ENCODE assay signal across 22 mouse cellular contexts in genomic region chr9:58049861-58050260, GRCm38 (mm10). TPM values are rescaled to one million over a fixed set of nuclear protein-coding genes. Genes with fewer than 3 reads are reported as not detected.
A peak's percentile ranks its signal among the peaks of the same experiment; 100 is the strongest.
DNase-seq lines count a peak whose midpoint lies in the region; ATAC-seq lines count a peak whose summit lies in the region.
"Had no signal": no experiment of that assay in that cellular context is flagged by ENCODE, and none has a peak within 500 bp of the region (broad histone marks: within the 10 kb centered on the region; RNA-seq: fewer than 3 reads in every experiment).

No protein-coding gene starts in this region.

- peaks cover 76% of the 10 kb centered on the region for H3K4me1 ChIP-seq in hindbrain, embryonic 13.5 days (replicated peaks)
- H3K4me1 ChIP-seq in hindbrain, embryonic 11.5 days (replicated peaks; ENCODE audit: control insufficient read depth, insufficient read depth, low read length) = peaks cover 25% of the 10 kb centered on the region
- H3K4me1 ChIP-seq in forebrain, embryonic 10.5 days = peaks cover 92% of the 10 kb centered on the region
- H3K4me1 ChIP-seq in hindbrain, embryonic 14.5 days (replicated peaks; ENCODE audit: control insufficient read depth, insufficient read depth, low read length) = peaks cover 58% of the 10 kb centered on the region
- H3K4me1 ChIP-seq in midbrain, embryonic 16.5 days (ENCODE audit: control insufficient read depth, insufficient read depth, low read length) = peaks cover 42% of the 10 kb centered on the region

- H3K27ac ChIP-seq in hindbrain, embryonic 13.5 days = peak overlapping the region; percentile 87
- H3K27ac ChIP-seq in hindbrain, embryonic 11.5 days (ENCODE audit: low read depth, low read length) = no peak overlapping the region
- peak overlapping the region; percentile 85 for H3K27ac ChIP-seq in forebrain, embryonic 10.5 days
- H3K27ac ChIP-seq in hindbrain, embryonic 14.5 days = 0 out of 2 replicates have a peak overlapping the region, but pooled peaks have one; percentile 80
- H3K27ac ChIP-seq in midbrain, embryonic 16.5 days (ENCODE audit: low read length) = peak overlapping the region; percentile 79; the same call in 1 of the 2 replicates
- H3K27ac ChIP-seq: heart, embryonic 13.5 days; kidney, postnatal 0 days; left cerebral cortex, adult 2 months; limb, embryonic 12.5 days; liver, embryonic 14.5 days had no signal

- no peaks in the 10 kb centered on the region for H3K36me3 ChIP-seq in hindbrain, embryonic 13.5 days
- no peaks in the 10 kb centered on the region for H3K36me3 ChIP-seq in hindbrain, embryonic 11.5 days (ENCODE audit: control insufficient read depth, insufficient read depth, low read length)
- no peaks in the 10 kb centered on the region for H3K36me3 ChIP-seq in forebrain, embryonic 10.5 days (replicated peaks)
- H3K36me3 ChIP-seq in hindbrain, embryonic 14.5 days (replicated peaks; ENCODE audit: control insufficient read depth, insufficient read depth) = no peaks in the 10 kb centered on the region
- no peaks in the 10 kb centered on the region for H3K36me3 ChIP-seq in midbrain, embryonic 16.5 days (ENCODE audit: control insufficient read depth, insufficient read depth, low read length)
- H3K36me3 ChIP-seq: heart, embryonic 13.5 days; limb, embryonic 12.5 days had no signal

- ATAC-seq in hindbrain, embryonic 13.5 days (ENCODE audit: low FRiP score) = no peak
- no peak for ATAC-seq in hindbrain, embryonic 11.5 days (ENCODE audit: low FRiP score)
- ATAC-seq in hindbrain, embryonic 14.5 days (ENCODE audit: low FRiP score) = no peak
- no peak for ATAC-seq in midbrain, embryonic 16.5 days

- no peak overlapping the region for H3K9ac ChIP-seq in hindbrain, embryonic 13.5 days
- no peak overlapping the region for H3K9ac ChIP-seq in hindbrain, embryonic 11.5 days (ENCODE audit: low read depth, low read length)
- no peak overlapping the region for H3K9ac ChIP-seq in hindbrain, embryonic 14.5 days
- H3K9ac ChIP-seq in midbrain, embryonic 16.5 days (ENCODE audit: low read depth, low read length) = no peak overlapping the region
- H3K9ac ChIP-seq: heart, embryonic 13.5 days; limb, embryonic 12.5 days; liver, embryonic 14.5 days had no signal

- 74% methylated on average over 7 of the region's 7 CpGs for WGBS in hindbrain, embryonic 13.5 days
- WGBS in hindbrain, embryonic 11.5 days = 79% methylated on average over 7 of the region's 7 CpGs
- WGBS in forebrain, embryonic 10.5 days = 82% methylated on average over 7 of the region's 7 CpGs
- whole genome bisulfite sequencing in hindbrain, embryonic 14.5 days = 78% methylated on average over 7 of the region's 7 CpGs
- 70% methylated on average over 7 of the region's 7 CpGs for WGBS in midbrain, embryonic 16.5 days

- no peak overlapping the region for H3K4me3 ChIP-seq in hindbrain, embryonic 13.5 days
- H3K4me3 ChIP-seq in hindbrain, embryonic 11.5 days (ENCODE audit: low read depth, low read length) = no peak overlapping the region
- no peak overlapping the region for H3K4me3 ChIP-seq in forebrain, embryonic 10.5 days
- H3K4me3 ChIP-seq in hindbrain, embryonic 14.5 days (replicated peaks; ENCODE audit: low read length) = no peak overlapping the region
- H3K4me3 ChIP-seq in midbrain, embryonic 16.5 days (ENCODE audit: low read depth, low read length) = no peak overlapping the region
- H3K4me3 ChIP-seq: erythroblast, embryonic 14.5 days; heart, embryonic 13.5 days; layer of hippocampus, adult 2 months; left cerebral cortex, adult 2 months; limb, embryonic 12.5 days; myocyte had no signal

- H3K9me3 ChIP-seq in hindbrain, embryonic 13.5 days = no peaks in the 10 kb centered on the region
- no peaks in the 10 kb centered on the region for H3K9me3 ChIP-seq in hindbrain, embryonic 11.5 days (ENCODE audit: control insufficient read depth, low read length)
- no peaks in the 10 kb centered on the region for H3K9me3 ChIP-seq in forebrain, embryonic 10.5 days
- H3K9me3 ChIP-seq in hindbrain, embryonic 14.5 days (ENCODE audit: control insufficient read depth, low read length) = no peaks in the 10 kb centered on the region
- no peaks in the 10 kb centered on the region for H3K9me3 ChIP-seq in midbrain, embryonic 16.5 days (replicated peaks; ENCODE audit: control insufficient read depth, low read length, poor library complexity, severe bottlenecking)
- H3K9me3 ChIP-seq: heart, embryonic 13.5 days; limb, embryonic 12.5 days had no signal

- H3K27me3 ChIP-seq in hindbrain, embryonic 13.5 days = peaks cover 10% of the 10 kb centered on the region; the same call in 1 of the 2 replicates
- H3K27me3 ChIP-seq in hindbrain, embryonic 11.5 days (ENCODE audit: control insufficient read depth, insufficient read depth, low read length) = peaks cover 3% of the 10 kb centered on the region; the same call in 1 of the 2 replicates
- peaks cover 87% of the 10 kb centered on the region for H3K27me3 ChIP-seq in forebrain, embryonic 10.5 days (ENCODE audit: poor library complexity, severe bottlenecking)
- H3K27me3 ChIP-seq in hindbrain, embryonic 14.5 days (ENCODE audit: control insufficient read depth, insufficient read depth, low read length) = no peaks in the 10 kb centered on the region
- H3K27me3 ChIP-seq in midbrain, embryonic 16.5 days (ENCODE audit: control insufficient read depth, insufficient read depth, low read depth, low read length) = no peaks in the 10 kb centered on the region

- no peak overlapping the region for H3K4me2 ChIP-seq in hindbrain, embryonic 13.5 days
- H3K4me2 ChIP-seq in hindbrain, embryonic 11.5 days (replicated peaks; ENCODE audit: low read depth, low read length) = no peak overlapping the region
- no peak overlapping the region for H3K4me2 ChIP-seq in hindbrain, embryonic 14.5 days (replicated peaks)
- H3K4me2 ChIP-seq in midbrain, embryonic 16.5 days (ENCODE audit: low read length) = no peak overlapping the region
- H3K4me2 ChIP-seq: heart, embryonic 13.5 days; limb, embryonic 12.5 days had no signal

- no peak for DNase-seq in hindbrain, embryonic 11.5 days (ENCODE audit: low spot score)
- DNase-seq in forebrain, embryonic 10.5 days (ENCODE audit: extremely low spot score, low spot score) = no peak
- DNase-seq in hindbrain, embryonic 14.5 days (ENCODE audit: low spot score) = no peak
- DNase-seq in lung, postnatal 36 days = no peak
- no peak for DNase-seq in layer of hippocampus, adult 18-20 months (ENCODE audit: low spot score in 2 of 2)
- no peak for DNase-seq in ovary, postnatal 36 days (ENCODE audit: low spot score)
- DNase-seq: adrenal gland, postnatal 36 days; heart, postnatal 4 days; kidney, adult 11 months; thymus, adult 18-20 months had no signal

RNA-seq across cellular contexts. Expression of gene Stra6, which starts 13.7 kb away (rescaled TPM):
- polyA plus RNA-seq in hindbrain, embryonic 13.5 days (2015; fragmentation: Nextera tagmentation; extraction: Ambion mirVana) = 19.1 and 20.1 TPM in 2 replicates
- polyA plus RNA-seq in hindbrain, embryonic 11.5 days (2014; fragmentation: Nextera tagmentation; extraction: Ambion mirVana) = 8.2 and 12.7 TPM in 2 replicates
- polyA plus RNA-seq in forebrain, embryonic 10.5 days (2016; fragmentation: Nextera tagmentation; extraction: Ambion mirVana) = 33.0 and 37.1 TPM in 2 replicates
- polyA plus RNA-seq in hindbrain, embryonic 14.5 days (2014; fragmentation: Nextera tagmentation; extraction: Ambion mirVana) = 18.1 and 22.1 TPM in 2 replicates
- polyA plus RNA-seq in midbrain, embryonic 16.5 days (2015; fragmentation: Nextera tagmentation; extraction: Ambion mirVana) = 8.1 and 9.7 TPM in 2 replicates
- total RNA-seq in layer of hippocampus, adult 18-20 months (2021) = 10 to 100 TPM; 18.2 to 18.4 TPM
- total RNA-seq: granulocyte monocyte progenitor cell, adult 5-6 weeks; megakaryocyte, adult 5-6 weeks had no signal
- polyA plus RNA-seq: erythroblast, embryonic 14.5 days had no signal

RNA-seq across cellular contexts. Expression of gene Cyp11a1, which starts 43.6 kb away (rescaled TPM):
- polyA plus RNA-seq in hindbrain, embryonic 13.5 days (2015; fragmentation: Nextera tagmentation; extraction: Ambion mirVana) = 0.31 and 0.57 TPM in 2 replicates
- not detected in 2 replicates for polyA plus RNA-seq in hindbrain, embryonic 11.5 days (2014; fragmentation: Nextera tagmentation; extraction: Ambion mirVana)
- not detected in 2 replicates for polyA plus RNA-seq in forebrain, embryonic 10.5 days (2016; fragmentation: Nextera tagmentation; extraction: Ambion mirVana)
- polyA plus RNA-seq in hindbrain, embryonic 14.5 days (2014; fragmentation: Nextera tagmentation; extraction: Ambion mirVana) = 0.39 and 1.5 TPM in 2 replicates
- polyA plus RNA-seq in midbrain, embryonic 16.5 days (2015; fragmentation: Nextera tagmentation; extraction: Ambion mirVana) = 0.76 and 1.6 TPM in 2 replicates
- total RNA-seq in layer of hippocampus, adult 18-20 months (2021) = 1 to 10 TPM in 1 of 2 experiments, under 1 TPM in 1; 0.94 to 1.7 TPM
